ENCODE assay signal across 16 mouse cellular contexts in genomic region chr16:26164066-26164465, GRCm38 (mm10). TPM values are rescaled to one million over a fixed set of nuclear protein-coding genes. Genes with fewer than 3 reads are reported as not detected.
DNase-seq lines count a peak whose midpoint lies in the region; ATAC-seq lines count a peak whose summit lies in the region.
"Had no signal": no experiment of that assay in that cellular context is flagged by ENCODE, and none has a peak within 500 bp of the region (broad histone marks: within the 10 kb centered on the region; RNA-seq: fewer than 3 reads in every experiment).

No protein-coding gene starts in this region.

- no peak overlapping the region for H3K4me2 ChIP-seq in heart, embryonic 15.5 days
- H3K4me2 ChIP-seq in heart, embryonic 12.5 days = no peak overlapping the region
- H3K4me2 ChIP-seq: embryonic facial prominence, embryonic 12.5 days; forebrain, embryonic 15.5 days; limb, embryonic 15.5 days; midbrain, embryonic 15.5 days had no signal

- H3K36me3 ChIP-seq in heart, embryonic 15.5 days = no peaks in the 10 kb centered on the region
- no peaks in the 10 kb centered on the region for H3K36me3 ChIP-seq in heart, embryonic 12.5 days
- H3K36me3 ChIP-seq: embryonic facial prominence, embryonic 12.5 days; forebrain, embryonic 15.5 days; limb, embryonic 15.5 days; midbrain, embryonic 15.5 days had no signal

- H3K27me3 ChIP-seq in heart, embryonic 15.5 days = no peaks in the 10 kb centered on the region
- no peaks in the 10 kb centered on the region for H3K27me3 ChIP-seq in heart, embryonic 12.5 days (replicated peaks)
- H3K27me3 ChIP-seq: embryonic facial prominence, embryonic 12.5 days; forebrain, embryonic 15.5 days; limb, embryonic 15.5 days; midbrain, embryonic 15.5 days had no signal

- H3K4me1 ChIP-seq in heart, embryonic 15.5 days (replicated peaks) = peaks cover 7% of the 10 kb centered on the region
- H3K4me1 ChIP-seq in heart, embryonic 12.5 days (replicated peaks) = peaks cover 17% of the 10 kb centered on the region
- H3K4me1 ChIP-seq: embryonic facial prominence, embryonic 12.5 days; forebrain, embryonic 15.5 days; limb, embryonic 15.5 days; midbrain, embryonic 15.5 days had no signal

- DNase-seq in lung, postnatal 10 days = peak; percentile 10
- no peak for DNase-seq in lung, postnatal 4 days
- peak; percentile 11 to 56 for DNase-seq in kidney, postnatal 25 days
- DNase-seq in thymus, postnatal 25 days = no peak
- no peak for DNase-seq in cerebellum, postnatal 10 days
- DNase-seq: cerebellum, postnatal 25 days; gastrocnemius, adult 2 months; liver, postnatal 0 days had no signal

- peak overlapping the region; percentile 61; the same call in 1 of the 2 replicates for H3K27ac ChIP-seq in heart, embryonic 15.5 days
- H3K27ac ChIP-seq in heart, embryonic 12.5 days (ENCODE audit: poor library complexity, severe bottlenecking) = no peak overlapping the region
- H3K27ac ChIP-seq: embryonic facial prominence, embryonic 12.5 days; forebrain, embryonic 15.5 days; gastrocnemius, adult 2 months; limb, embryonic 15.5 days; midbrain, embryonic 15.5 days had no signal

- H3K9me3 ChIP-seq in heart, embryonic 15.5 days (replicated peaks) = no peaks in the 10 kb centered on the region
- no peaks in the 10 kb centered on the region for H3K9me3 ChIP-seq in heart, embryonic 12.5 days (replicated peaks)
- H3K9me3 ChIP-seq: embryonic facial prominence, embryonic 12.5 days; forebrain, embryonic 15.5 days; limb, embryonic 15.5 days; midbrain, embryonic 15.5 days had no signal

- no peak overlapping the region for H3K9ac ChIP-seq in heart, embryonic 15.5 days
- H3K9ac ChIP-seq in heart, embryonic 12.5 days = no peak overlapping the region
- H3K9ac ChIP-seq: embryonic facial prominence, embryonic 12.5 days; forebrain, embryonic 15.5 days; limb, embryonic 15.5 days; liver, postnatal 0 days; midbrain, embryonic 15.5 days had no signal

- no peak overlapping the region for H3K4me3 ChIP-seq in heart, embryonic 15.5 days
- no peak overlapping the region for H3K4me3 ChIP-seq in heart, embryonic 12.5 days
- H3K4me3 ChIP-seq: embryonic facial prominence, embryonic 12.5 days; forebrain, embryonic 15.5 days; gastrocnemius, adult 2 months; limb, embryonic 15.5 days; megakaryocyte, embryonic 14.5 days; midbrain, embryonic 15.5 days had no signal

- no peak for ATAC-seq in heart, embryonic 15.5 days (replicated peaks; ENCODE audit: insufficient number of reproducible peaks, insufficient read depth, low FRiP score, low read depth)
- no peak for ATAC-seq in heart, embryonic 12.5 days (ENCODE audit: insufficient number of reproducible peaks, low FRiP score)
- ATAC-seq: forebrain, embryonic 15.5 days; hindbrain, embryonic 16.5 days; liver, postnatal 0 days; midbrain, embryonic 15.5 days had no signal

- WGBS in heart, embryonic 15.5 days = 56% methylated on average over 4 of the region's 4 CpGs
- 62% methylated on average over 4 of the region's 4 CpGs for WGBS in heart, embryonic 12.5 days

RNA-seq across cellular contexts. Expression of gene P3h2, which starts 58.5 kb away (rescaled TPM):
- 3.5 and 5.2 TPM in 2 replicates for polyA plus RNA-seq in heart, embryonic 15.5 days (2015; fragmentation: Nextera tagmentation; extraction: Ambion mirVana)
- 16.5 and 17.7 TPM in 2 replicates for polyA plus RNA-seq in heart, embryonic 12.5 days (2016; fragmentation: Nextera tagmentation; extraction: Ambion mirVana)

Comparison
In these comparisons a context has a peak if more than half of its experiments do, and no peak if none do; other contexts are left out.
1. DNase-seq: peak in lung, postnatal 10 days (single experiment) and kidney, postnatal 25 days (2 of 2); none in lung, postnatal 4 days (0 of 2), thymus, postnatal 25 days (single experiment) and cerebellum, postnatal 10 days (0 of 2).